Mouse (Mus musculus) stomach, embryonic 16.5 days (tissue): Measurements from ENCODE around the gene Ptp4a2. TPM values are rescaled to one million over a fixed set of nuclear protein-coding genes. Genes with fewer than 3 reads are reported as not detected.
A peak's percentile ranks its signal among the peaks of the same experiment; 100 is the strongest.

ENCODE experiments used
- ATAC-seq: fragments of 200-750 bp; cut with Nextera tagmentation; 2 replicates; pipeline ENCODE4 v1.8.0; 2017; ENCODE audit warnings: moderate number of reproducible peaks, moderate TSS enrichment; ENCODE audit not compliant: insufficient read depth, low FRiP score
- H3K27ac ChIP-seq: fragments of 300-500 bp; sonication (generic); 2 replicates; pipeline ENCODE4 v1.5.1; 2014; ENCODE audit warnings: low read length
- H3K27me3 ChIP-seq: fragments of 300-500 bp; sonication (generic); 2 replicates; pipeline ENCODE4 v1.6.1; 2014; ENCODE audit warnings: low read length, control low read depth, mixed read lengths; ENCODE audit not compliant: control insufficient read depth, insufficient read depth
- H3K36me3 ChIP-seq: fragments of 300-500 bp; sonication (generic); 2 replicates; pipeline ENCODE4 v1.6.1; 2014; ENCODE audit warnings: low read length; ENCODE audit not compliant: control insufficient read depth, insufficient read depth
- H3K4me1 ChIP-seq: fragments of 300-500 bp; sonication (generic); 2 replicates; pipeline ENCODE4 v1.6.1; 2014; ENCODE audit warnings: low read length, control low read depth, mixed read lengths; ENCODE audit not compliant: control insufficient read depth, insufficient read depth
- H3K4me2 ChIP-seq: fragments of 300-500 bp; sonication (generic); 2 replicates; pipeline ENCODE4 v1.6.1; 2014; ENCODE audit warnings: low read depth, low read length, mixed read lengths
- H3K4me3 ChIP-seq: fragments of 300-500 bp; sonication (generic); replicated peaks from 2 replicates; pipeline ENCODE4 v1.5.1; 2014; ENCODE audit warnings: mild to moderate bottlenecking, low read length
- H3K9ac ChIP-seq: fragments of 300-500 bp; sonication (generic); 2 replicates; pipeline ENCODE4 v1.6.1; 2014; ENCODE audit warnings: low read length
- H3K9me3 ChIP-seq: fragments of 300-500 bp; sonication (generic); replicated peaks from 2 replicates; pipeline ENCODE4 v1.6.1; 2016; ENCODE audit warnings: low read length, control low read depth; ENCODE audit not compliant: control insufficient read depth
- WGBS: fragments of 180-500 bp; shearing (Covaris S2); extraction: QIAGEN DNeasy Blood & Tissue Kit; methylation state at CpG from one replicate; pipeline ENCODE4 v1.1.7; 2014; 5-methylcytosine and 5-hydroxymethylcytosine counted together
- polyA plus RNA-seq: library from polyadenylated mRNA; unstranded; fragments of >200 nt; fragmentation: Nextera tagmentation; extraction: Ambion mirVana; gene quantifications from 2 replicates; pipeline ENCODE4 v1.2.1, GENCODE M21; 2015

Gene Ptp4a2
- polyA plus RNA-seq, 1 experiment from 2014 or later: 329 TPM

DNA sequence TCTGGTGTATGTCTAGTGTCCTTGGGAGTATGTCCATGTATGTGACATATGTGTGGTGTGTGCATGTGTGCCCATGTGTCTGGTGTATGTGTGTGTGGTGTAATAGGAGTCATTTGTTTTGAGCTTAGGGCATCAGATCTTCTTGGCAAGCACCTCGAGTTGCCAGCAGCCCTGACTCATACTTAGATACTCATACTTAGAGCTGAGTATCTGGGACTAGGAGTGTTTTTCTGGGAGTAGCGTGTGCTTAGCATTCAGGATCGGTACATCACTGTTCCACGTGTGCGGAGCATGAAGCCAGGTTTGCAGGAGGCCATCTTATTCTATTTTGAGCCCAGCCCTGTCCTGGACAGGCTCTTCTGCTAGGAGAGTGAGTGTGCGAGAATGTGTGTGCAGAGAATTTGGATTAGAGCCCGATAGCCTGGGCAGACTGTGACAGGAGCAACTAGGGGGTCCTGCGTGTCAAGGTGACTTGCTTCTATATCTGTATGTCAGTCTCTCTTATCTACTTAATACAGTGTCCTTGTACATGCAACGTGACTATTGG, 61.4 kb downstream of the Ptp4a2 start:
- Histone ChIP-seq H3K4me3 (no peak overlapping the region), H3K4me1 (peaks cover 8% of the 10 kb centered on the region), H3K27me3 (no peaks in the 10 kb centered on the region), H3K4me2 (no peak overlapping the region), H3K9me3 (no peaks in the 10 kb centered on the region), H3K27ac (no peak overlapping the region), H3K9ac (no peak overlapping the region), H3K36me3 (no peaks in the 10 kb centered on the region)
- WGBS: 81% methylated on average over 9 of the region's 9 CpGs
- ATAC-seq: no peak

DNA sequence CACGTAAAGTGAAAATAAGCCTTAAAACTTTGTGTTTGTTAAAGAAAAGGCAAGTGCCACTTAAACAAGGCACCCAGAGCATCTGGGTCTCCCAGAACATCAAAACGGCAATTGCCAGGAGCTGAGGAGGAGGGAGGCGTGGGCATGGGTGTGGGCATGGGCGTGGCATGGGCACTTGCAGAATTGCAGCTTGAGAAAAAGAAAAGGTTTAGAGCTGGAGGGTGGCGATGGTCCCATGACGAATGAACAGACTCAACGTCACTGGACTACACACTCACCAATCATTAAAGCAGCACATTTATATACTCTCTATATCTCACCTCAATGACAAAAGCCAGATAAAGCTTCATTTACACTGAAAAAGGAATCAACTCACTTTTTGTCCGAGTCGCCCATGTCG, 63.8 kb downstream of the Ptp4a2 start:
- no peaks in the 10 kb centered on the region for H3K36me3 ChIP-seq
- no peak overlapping the region for H3K27ac ChIP-seq
- H3K9me3 ChIP-seq: no peaks in the 10 kb centered on the region
- 71% methylated on average over 10 of the region's 10 CpGs for whole genome bisulfite sequencing
- H3K9ac ChIP-seq: no peak overlapping the region
- H3K27me3 ChIP-seq: no peaks in the 10 kb centered on the region
- H3K4me3 ChIP-seq: no peak overlapping the region
- ATAC-seq: no peak
- peaks cover 13% of the 10 kb centered on the region for H3K4me1 ChIP-seq
- no peak overlapping the region for H3K4me2 ChIP-seq

DNA sequence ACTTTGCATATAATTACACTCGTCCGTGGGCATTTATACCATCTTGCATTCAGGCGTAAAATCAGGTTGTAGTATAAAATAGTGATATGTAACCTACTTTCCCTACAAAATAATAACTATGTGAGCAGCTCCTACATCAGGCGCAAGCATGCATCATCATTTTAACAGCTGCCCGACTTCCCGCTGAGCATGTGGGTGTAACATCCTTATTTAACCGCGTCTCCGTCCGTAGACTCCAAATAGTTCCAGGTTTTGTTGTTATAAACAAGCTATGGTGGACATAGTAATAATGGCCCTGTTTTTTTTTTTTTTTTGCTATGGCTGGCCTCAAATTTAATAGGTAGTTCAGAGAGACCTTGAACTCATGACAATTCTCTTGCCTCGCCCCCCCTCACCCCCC, 64.4 kb downstream of the Ptp4a2 start:
- Histone ChIP-seq H3K4me3 (no peak overlapping the region), H3K4me1 (peaks cover 13% of the 10 kb centered on the region), H3K27me3 (no peaks in the 10 kb centered on the region), H3K27ac (no peak overlapping the region), H3K9ac (no peak overlapping the region), H3K36me3 (no peaks in the 10 kb centered on the region), H3K4me2 (no peak overlapping the region), H3K9me3 (no peaks in the 10 kb centered on the region)
- no peak for ATAC-seq
- 77% methylated on average over 11 of the region's 11 CpGs for WGBS

DNA sequence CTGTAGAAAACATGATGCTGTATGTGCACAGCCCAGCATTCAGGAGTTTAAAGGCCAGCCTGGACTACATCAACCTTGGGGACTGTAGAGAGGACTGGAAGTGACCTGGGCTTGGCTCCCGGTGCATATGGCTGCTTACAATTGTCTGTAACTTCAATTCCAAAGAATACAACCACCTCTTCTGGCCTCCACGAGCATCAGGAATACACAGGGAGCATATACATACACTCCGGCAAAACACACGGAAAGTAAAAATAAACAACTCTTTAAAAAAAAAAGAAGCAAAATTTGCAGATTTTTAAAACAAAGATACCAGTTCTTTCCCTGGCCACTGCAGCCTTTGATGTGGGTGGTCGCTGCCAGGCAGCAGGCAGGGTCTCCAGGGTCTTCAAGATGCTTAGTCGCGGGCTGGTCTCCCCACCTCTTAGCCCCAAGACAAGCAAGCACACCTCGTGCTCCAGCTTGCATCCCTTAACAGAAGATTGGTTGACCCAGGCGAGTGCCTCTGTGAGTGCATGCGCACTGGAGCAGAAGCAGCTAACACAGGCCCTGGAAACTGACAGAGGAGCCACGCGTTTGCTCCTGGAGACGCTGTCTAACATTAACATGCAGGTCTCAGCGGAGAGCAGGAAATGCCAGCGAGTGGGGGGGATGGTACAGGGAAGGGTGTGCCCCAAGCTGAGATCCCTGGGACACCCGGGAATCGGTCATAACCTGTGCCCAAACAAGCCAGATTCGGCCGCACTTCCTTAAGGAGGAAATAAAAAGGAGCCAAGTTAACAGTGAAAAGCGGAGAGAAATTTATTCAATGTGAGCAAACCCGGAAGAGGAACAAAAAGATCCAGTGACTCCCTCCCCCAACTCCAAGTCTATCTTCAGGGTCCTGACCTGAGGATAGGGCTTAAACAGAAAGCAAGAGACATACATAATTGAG, 66.1 kb downstream of the Ptp4a2 start:
- ATAC-seq: peak; percentile 84
- WGBS: 9% methylated on average over 21 of the region's 21 CpGs
- H3K9me3 ChIP-seq: no peaks in the 10 kb centered on the region

DNA sequence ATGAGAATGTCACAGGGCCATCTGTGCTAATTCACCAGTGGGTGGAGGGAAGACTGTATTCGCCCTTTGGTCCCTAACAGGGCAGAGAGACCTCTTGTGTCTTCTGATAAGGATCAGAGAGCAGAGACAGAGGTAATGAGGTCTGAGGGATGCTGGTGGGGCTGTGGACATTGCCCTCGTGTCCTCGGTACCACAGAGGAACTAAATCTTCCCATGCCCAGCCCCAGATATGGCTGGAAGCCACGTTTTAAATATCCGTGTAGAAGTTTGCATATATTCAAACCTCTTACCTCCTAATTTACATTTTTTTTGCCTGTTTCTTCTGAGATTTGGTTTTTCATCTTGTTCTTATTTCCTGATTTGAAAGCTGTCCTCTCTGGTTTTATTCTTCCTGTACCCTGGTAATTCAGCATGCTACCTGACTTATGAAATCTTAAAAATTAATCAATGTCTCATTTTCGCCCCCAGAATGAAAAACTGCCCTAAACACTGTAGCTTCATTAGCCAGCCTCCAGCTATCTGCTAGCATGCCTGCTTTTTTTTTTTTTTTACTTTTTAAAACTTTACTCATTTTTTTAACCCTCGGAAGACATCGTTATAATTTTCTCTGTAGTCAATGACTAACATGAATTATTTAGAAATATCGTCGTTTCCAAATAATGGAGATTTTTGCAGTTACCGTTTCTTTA, 67.1 kb downstream of the Ptp4a2 start:
- no peak for ATAC-seq
- Histone ChIP-seq H3K9me3 (no peaks in the 10 kb centered on the region), H3K27me3 (no peaks in the 10 kb centered on the region), H3K4me2 (peak overlapping the region; percentile 54), H3K4me1 (peaks cover 28% of the 10 kb centered on the region), H3K27ac (peak overlapping the region; percentile 89), H3K9ac (peak overlapping the region; percentile 61), H3K4me3 (peak overlapping the region; percentile 32), H3K36me3 (no peaks in the 10 kb centered on the region)
- 65% methylated on average over 11 of the region's 11 CpGs for WGBS

More for the DNA sequence above, 66.1 kb downstream of the Ptp4a2 start:
- H3K27me3 ChIP-seq: no peaks in the 10 kb centered on the region
- peaks cover 19% of the 10 kb centered on the region for H3K4me1 ChIP-seq
- peak overlapping the region; percentile 54 for H3K4me2 ChIP-seq
- H3K36me3 ChIP-seq: no peaks in the 10 kb centered on the region
- H3K27ac ChIP-seq: peak overlapping the region; percentile 89
- H3K9ac ChIP-seq: peak overlapping the region; percentile 61
- peak overlapping the region; percentile 32 for H3K4me3 ChIP-seq

DNA sequence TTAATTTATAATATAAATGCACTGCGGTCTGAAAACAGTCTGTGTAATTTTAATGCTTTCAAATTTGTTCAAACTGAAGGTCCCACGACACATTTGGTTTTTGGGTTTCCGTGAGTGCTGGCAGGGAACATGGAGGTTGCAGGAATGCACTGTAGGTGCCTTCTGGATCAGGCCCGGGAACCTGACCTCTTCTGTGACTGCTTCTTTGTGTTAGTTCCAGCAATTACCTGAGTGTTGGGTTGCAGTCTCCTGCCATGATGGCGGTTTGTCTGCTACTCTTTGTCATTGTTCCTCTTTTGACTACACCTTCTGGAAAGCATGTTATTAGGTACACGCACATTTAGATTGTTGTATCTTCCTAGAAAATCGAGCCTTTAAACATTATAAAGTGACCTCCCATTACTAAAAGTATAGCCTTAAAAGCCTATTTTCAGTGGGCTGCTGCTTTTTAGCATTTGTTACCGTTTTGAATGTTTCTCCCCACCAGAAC, 67.7 kb downstream of the Ptp4a2 start:
- H3K4me1 ChIP-seq: peaks cover 28% of the 10 kb centered on the region
- no peak overlapping the region for H3K4me2 ChIP-seq
- H3K36me3 ChIP-seq: no peaks in the 10 kb centered on the region
- H3K4me3 ChIP-seq: no peak overlapping the region
- ATAC-seq: no peak
- H3K9ac ChIP-seq: no peak overlapping the region
- H3K9me3 ChIP-seq: no peaks in the 10 kb centered on the region
- no peaks in the 10 kb centered on the region for H3K27me3 ChIP-seq
- no peak overlapping the region for H3K27ac ChIP-seq
- WGBS: 76% methylated on average over 8 of the region's 8 CpGs

DNA sequence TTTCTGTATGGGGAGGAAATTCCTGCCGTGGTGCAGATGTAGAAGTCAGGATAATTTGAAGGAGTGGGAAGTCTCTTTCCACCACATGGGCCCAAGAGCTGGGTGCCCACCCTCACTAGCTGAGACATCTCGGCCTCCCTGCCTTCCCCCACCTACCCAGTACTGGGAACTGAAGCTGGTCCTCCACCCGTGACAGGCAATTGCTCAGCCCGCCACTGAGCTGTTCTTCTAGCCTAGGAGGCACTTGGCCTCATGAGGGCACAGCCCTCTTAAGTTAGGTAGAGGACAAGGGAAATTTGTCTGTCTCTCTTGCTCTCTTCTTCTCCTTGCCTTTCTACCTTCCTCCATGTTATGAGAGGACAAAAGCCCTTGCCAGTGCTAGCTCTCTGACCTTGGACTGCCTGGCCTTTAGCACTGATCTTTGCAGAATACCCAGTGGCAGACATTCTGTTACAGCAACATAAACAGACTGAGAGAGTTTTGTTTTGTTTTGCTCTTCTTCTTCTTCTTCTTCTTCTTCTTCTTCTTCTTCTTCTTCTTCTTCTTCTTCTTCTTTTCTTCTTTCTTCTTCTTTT, 68.3 kb downstream of the Ptp4a2 start:
- no peak for ATAC-seq
- Histone ChIP-seq H3K27ac (no peak overlapping the region), H3K9me3 (no peaks in the 10 kb centered on the region), H3K4me3 (no peak overlapping the region), H3K36me3 (no peaks in the 10 kb centered on the region), H3K27me3 (no peaks in the 10 kb centered on the region), H3K9ac (no peak overlapping the region), H3K4me2 (no peak overlapping the region), H3K4me1 (peaks cover 31% of the 10 kb centered on the region)
- WGBS: 69% methylated on average over 4 of the region's 4 CpGs

DNA sequence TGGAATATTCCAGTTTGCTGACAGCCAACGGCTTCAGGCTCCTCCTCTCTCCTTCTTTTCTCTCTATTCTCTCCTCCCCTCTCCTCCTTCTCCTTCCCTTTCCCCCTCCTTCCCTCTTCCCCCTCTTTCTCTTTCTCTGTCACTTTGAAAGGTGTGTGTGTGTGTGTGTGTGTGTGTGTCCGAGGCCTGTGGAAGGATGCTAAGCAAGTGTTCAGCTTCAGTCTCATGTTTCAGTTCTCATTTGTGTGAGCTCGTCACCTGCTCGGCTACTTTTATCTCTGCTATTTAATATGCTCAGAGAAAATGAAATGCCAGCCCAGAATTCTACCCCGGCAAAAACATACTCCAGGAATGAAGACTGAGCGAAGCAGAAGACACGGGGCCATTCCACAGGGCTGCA, 69.6 kb downstream of the Ptp4a2 start:
- WGBS: 66% methylated on average over 7 of the region's 7 CpGs

More for the DNA sequence above, 69.6 kb downstream of the Ptp4a2 start:
- no peak for ATAC-seq
- Histone ChIP-seq H3K4me1 (peaks cover 32% of the 10 kb centered on the region), H3K9me3 (no peaks in the 10 kb centered on the region), H3K27ac (no peak overlapping the region), H3K27me3 (no peaks in the 10 kb centered on the region), H3K4me3 (no peak overlapping the region), H3K36me3 (no peaks in the 10 kb centered on the region), H3K4me2 (no peak overlapping the region), H3K9ac (no peak overlapping the region)
